Mouse (Mus musculus) heart, postnatal 0 days (tissue): ENCODE data around the gene Ntan1. TPM values are rescaled to one million over a fixed set of nuclear protein-coding genes. Genes with fewer than 3 reads are reported as not detected.
"Not testable (repeated sequence)": the region's sequence is repeated elsewhere in the genome, so short reads cannot be mapped to it uniquely, and the experiment has no call there.

ENCODE experiments used
- ATAC-seq: fragments of 200-750 bp; cut with Nextera tagmentation; 2 replicates; pipeline ENCODE4 v1.8.0; 2017; ENCODE audit warnings: low read depth, moderate number of reproducible peaks, moderate library complexity; ENCODE audit not compliant: insufficient read depth
- DNase-seq: peaks from one replicate; pipeline ENCODE4 v3.0.0-alpha.2; 2016; ENCODE audit warnings: low spot score
- H3K27ac ChIP-seq: fragments of 300-500 bp; sonication (generic); 2 replicates; pipeline ENCODE4 v1.5.1; 2014; ENCODE audit warnings: low read depth, mild to moderate bottlenecking
- H3K27me3 ChIP-seq: fragments of 300-500 bp; sonication (generic); 2 replicates; pipeline ENCODE4 v1.6.1; 2014; ENCODE audit warnings: low read length, mixed read lengths; ENCODE audit not compliant: control insufficient read depth, insufficient read depth
- H3K36me3 ChIP-seq: fragments of 300-500 bp; sonication (generic); replicated peaks from 2 replicates; pipeline ENCODE4 v1.6.1; 2014; ENCODE audit warnings: low read length, mixed read lengths; ENCODE audit not compliant: control insufficient read depth, insufficient read depth
- H3K4me1 ChIP-seq: fragments of 300-500 bp; sonication (generic); 2 replicates; pipeline ENCODE4 v1.6.1; 2014; ENCODE audit warnings: antibody characterized with exemption; ENCODE audit not compliant: control insufficient read depth, insufficient read depth
- H3K4me2 ChIP-seq: fragments of 300-500 bp; sonication (generic); 2 replicates; pipeline ENCODE4 v1.6.1; 2014; ENCODE audit warnings: low read depth, mild to moderate bottlenecking, low read length, moderate library complexity
- H3K4me3 ChIP-seq: fragments of 300-500 bp; sonication (generic); 2 replicates; pipeline ENCODE4 v1.5.1; 2014; ENCODE audit warnings: low read depth, low read length
- H3K9ac ChIP-seq: fragments of 300-500 bp; sonication (generic); replicated peaks from 2 replicates; pipeline ENCODE4 v1.6.1; 2014; ENCODE audit warnings: low read depth, low read length, mixed read lengths
- H3K9me3 ChIP-seq: fragments of 300-500 bp; sonication (generic); replicated peaks from 2 replicates; pipeline ENCODE4 v1.6.1; 2016; ENCODE audit warnings: low read length; ENCODE audit not compliant: control insufficient read depth
- CTCF ChIP-seq: IDR thresholded peaks from 2 replicates; pipeline ENCODE4 v1.5.1; 2016; ENCODE audit warnings: antibody characterized with exemption, control low read depth, low read depth
- EP300 ChIP-seq: IDR thresholded peaks from 2 replicates; pipeline ENCODE4 v1.6.1; 2016; ENCODE audit warnings: antibody characterized with exemption, low read depth
- WGBS: fragments of 180-500 bp; shearing (Covaris S2); extraction: QIAGEN DNeasy Blood & Tissue Kit; methylation state at CpG from one replicate; pipeline ENCODE4 v1.1.7; 2014; 5-methylcytosine and 5-hydroxymethylcytosine counted together
- polyA plus RNA-seq: library from polyadenylated mRNA; unstranded; fragments of >200 nt; fragmentation: Nextera tagmentation; extraction: Ambion mirVana; gene quantifications from 2 replicates; pipeline ENCODE4 v1.2.1, GENCODE M21; 2015
- total RNA-seq: library from RNA; depleted of rRNA; stranded (reverse); fragments of >200 nt; gene quantifications from 2 replicates; pipeline ENCODE4 v1.2.3, GENCODE M21; 2014; ENCODE audit warnings: low replicate concordance

Ntan1 gene
- total and polyA plus RNA-seq, 2 experiments from 2014 or later, result 109 to 141 TPM

GRCm38 (mm10) chr16:13846675-13847074, 28.0 kb downstream of the Ntan1 start:
- H3K27ac ChIP-seq, result no peak overlapping the region
- H3K36me3 ChIP-seq, result peaks cover 57% of the 10 kb centered on the region
- no peak overlapping the region for H3K9ac ChIP-seq
- H3K4me1 ChIP-seq, result no peaks in the 10 kb centered on the region
- H3K27me3 ChIP-seq, result no peaks in the 10 kb centered on the region
- ATAC-seq, result no peak
- DNase-seq, result no peak
- 83% methylated on average over 1 of the region's 1 CpGs for WGBS
- H3K4me3 ChIP-seq, result no peak overlapping the region
- no peaks in the 10 kb centered on the region for H3K9me3 ChIP-seq
- no peak overlapping the region for H3K4me2 ChIP-seq
- TF ChIP-seq CTCF (no peak), EP300 (no peak)

GRCm38 (mm10) chr16:13848310-13848709, 29.7 kb downstream of the Ntan1 start:
- no peak for ATAC-seq
- no peak for DNase-seq
- Histone ChIP-seq H3K4me2 (no peak overlapping the region), H3K4me1 (no peaks in the 10 kb centered on the region), H3K4me3 (no peak overlapping the region), H3K9me3 (no peaks in the 10 kb centered on the region), H3K27ac (no peak overlapping the region), H3K36me3 (peaks cover 51% of the 10 kb centered on the region), H3K27me3 (no peaks in the 10 kb centered on the region), H3K9ac (no peak overlapping the region)
- WGBS, result 49% methylated on average over 2 of the region's 2 CpGs
- TF ChIP-seq CTCF (no peak), EP300 (no peak)

- H3K27me3 ChIP-seq, result no peaks in the 10 kb centered on the region
- no peaks in the 10 kb centered on the region for H3K4me1 ChIP-seq
- TF ChIP-seq CTCF (no peak), EP300 (no peak)
- H3K9me3 ChIP-seq, result no peaks in the 10 kb centered on the region
- WGBS, result 93% methylated on average over 4 of the region's 4 CpGs
- peaks cover 46% of the 10 kb centered on the region for H3K36me3 ChIP-seq
- ATAC-seq (no peak), DNase-seq (no peak)
- H3K4me3 ChIP-seq, result no peak overlapping the region
- H3K9ac ChIP-seq, result no peak overlapping the region
- H3K4me2 ChIP-seq, result no peak overlapping the region
- no peak overlapping the region for H3K27ac ChIP-seq
These were observed 32.8 kb downstream of the Ntan1 start for GRCm38 (mm10) chr16:13851446-13851845.

GRCm38 (mm10) chr16:13853886-13854285, 35.2 kb downstream of the Ntan1 start:
- Histone ChIP-seq H3K36me3 (peaks cover 44% of the 10 kb centered on the region), H3K27ac (no peak overlapping the region), H3K4me2 (no peak overlapping the region), H3K4me3 (no peak overlapping the region), H3K4me1 (no peaks in the 10 kb centered on the region), H3K27me3 (no peaks in the 10 kb centered on the region), H3K9ac (no peak overlapping the region), H3K9me3 (no peaks in the 10 kb centered on the region)
- TF ChIP-seq CTCF, result no peak
- DNase-seq (no peak), ATAC-seq (no peak)
- 94% methylated on average over 4 of the region's 4 CpGs for WGBS

- Histone ChIP-seq H3K4me3 (no peak overlapping the region), H3K9ac (no peak overlapping the region), H3K36me3 (peaks cover 32% of the 10 kb centered on the region), H3K27ac (no peak overlapping the region), H3K27me3 (no peaks in the 10 kb centered on the region), H3K9me3 (no peaks in the 10 kb centered on the region), H3K4me1 (no peaks in the 10 kb centered on the region), H3K4me2 (no peak overlapping the region)
- ATAC-seq (no peak), DNase-seq (no peak)
- WGBS, result 75% methylated on average over 4 of the region's 4 CpGs
- TF ChIP-seq EP300 (no peak), CTCF (no peak)
These were observed 47.4 kb downstream of the Ntan1 start for GRCm38 (mm10) chr16:13866076-13866475.

GRCm38 (mm10) chr16:13866616-13867015, 48.0 kb downstream of the Ntan1 start:
- WGBS, result 68% methylated on average over 5 of the region's 5 CpGs
- H3K4me3 ChIP-seq, result no peak overlapping the region
- TF ChIP-seq CTCF (no peak), EP300 (no peak)
- peaks cover 33% of the 10 kb centered on the region for H3K36me3 ChIP-seq
- no peak overlapping the region for H3K27ac ChIP-seq
- no peak for ATAC-seq
- H3K27me3 ChIP-seq, result no peaks in the 10 kb centered on the region
- no peaks in the 10 kb centered on the region for H3K4me1 ChIP-seq
- H3K4me2 ChIP-seq, result no peak overlapping the region
- DNase-seq, result no peak
- H3K9me3 ChIP-seq, result no peaks in the 10 kb centered on the region
- H3K9ac ChIP-seq, result no peak overlapping the region

GRCm38 (mm10) chr16:13867406-13867805, 48.8 kb downstream of the Ntan1 start:
- not testable (repeated sequence) for H3K27me3 ChIP-seq, H3K27ac ChIP-seq, ATAC-seq, DNase-seq, H3K9me3 ChIP-seq, H3K9ac ChIP-seq, H3K4me1 ChIP-seq
- WGBS, result 48% methylated on average over 5 of the region's 5 CpGs
- Histone ChIP-seq H3K36me3 (peaks cover 40% of the 10 kb centered on the region), H3K4me3 (peak overlapping the region; percentile 41; the same call in 1 of the 2 replicates), H3K4me2 (peak overlapping the region; percentile 66; the same call in 1 of the 2 replicates)
